Mouse (Mus musculus) midbrain, embryonic 14.5 days (tissue): ENCODE measurements around the gene Spcs2. TPM values are rescaled to one million over a fixed set of nuclear protein-coding genes. Genes with fewer than 3 reads are reported as not detected.

Experiments used
- ATAC-seq: fragments of 200-750 bp; cut with Nextera tagmentation; 2 replicates; pipeline ENCODE4 v1.8.0; 2017; ENCODE audit warnings: moderate number of reproducible peaks, moderate library complexity; ENCODE audit not compliant: low FRiP score, low TSS enrichment
- DNase-seq: peaks from one replicate; pipeline ENCODE4 v3.0.0-alpha.2; 2015
- H3K27ac ChIP-seq: fragments of 300-500 bp; sonication (generic); replicated peaks from 2 replicates; pipeline ENCODE4 v1.5.1; 2014; ENCODE audit warnings: mild to moderate bottlenecking, low read depth, low read length, moderate library complexity
- H3K27me3 ChIP-seq: fragments of 300-500 bp; sonication (generic); 2 replicates; pipeline ENCODE4 v1.6.1; 2014; ENCODE audit warnings: low read length, control low read depth, mixed read lengths; ENCODE audit not compliant: control insufficient read depth, insufficient read depth
- H3K36me3 ChIP-seq: fragments of 300-500 bp; sonication (generic); 2 replicates; pipeline ENCODE4 v1.6.1; 2014; ENCODE audit warnings: low read length, control low read depth; ENCODE audit not compliant: control insufficient read depth, insufficient read depth
- H3K4me1 ChIP-seq: fragments of 300-500 bp; sonication (generic); 2 replicates; pipeline ENCODE4 v1.6.1; 2014; ENCODE audit warnings: mild to moderate bottlenecking, antibody characterized with exemption, low read length, control low read depth; ENCODE audit not compliant: control insufficient read depth, insufficient read depth
- H3K4me2 ChIP-seq: fragments of 300-500 bp; sonication (generic); 2 replicates; pipeline ENCODE4 v1.6.1; 2014; ENCODE audit warnings: mild to moderate bottlenecking, low read length, moderate library complexity
- H3K4me3 ChIP-seq: fragments of 300-500 bp; sonication (generic); replicated peaks from 2 replicates; pipeline ENCODE4 v1.5.1; 2014; ENCODE audit warnings: low read depth, low read length
- H3K9ac ChIP-seq: fragments of 300-500 bp; sonication (generic); replicated peaks from 2 replicates; pipeline ENCODE4 v1.6.1; 2014; ENCODE audit warnings: mild to moderate bottlenecking, low read length, moderate library complexity
- H3K9me3 ChIP-seq: fragments of 300-500 bp; sonication (generic); 2 replicates; pipeline ENCODE4 v1.6.1; 2016; ENCODE audit warnings: low read length, control low read depth, mixed read lengths; ENCODE audit not compliant: control insufficient read depth
- WGBS: fragments of 180-500 bp; shearing (Covaris S2); extraction: QIAGEN DNeasy Blood & Tissue Kit; methylation state at CpG from one replicate; pipeline ENCODE4 v1.1.7; 2014; 5-methylcytosine and 5-hydroxymethylcytosine counted together
- polyA plus RNA-seq: library from polyadenylated mRNA; unstranded; fragments of >200 nt; fragmentation: Nextera tagmentation; extraction: Ambion mirVana; gene quantifications from 2 replicates; pipeline ENCODE4 v1.2.1, GENCODE M21; 2014

The Spcs2 gene
- polyA plus RNA-seq, 1 experiment from 2014 or later, result 286 TPM

- Histone ChIP-seq H3K4me3 (no peak overlapping the region), H3K27ac (no peak overlapping the region), H3K4me2 (no peak overlapping the region), H3K9me3 (no peaks in the 10 kb centered on the region), H3K9ac (no peak overlapping the region), H3K27me3 (no peaks in the 10 kb centered on the region), H3K4me1 (no peaks in the 10 kb centered on the region; the same call in 1 of the 2 replicates), H3K36me3 (no peaks in the 10 kb centered on the region)
- 54% methylated on average over 5 of the region's 5 CpGs for WGBS
- ATAC-seq, result no peak
- no peak for DNase-seq
Observed at GRCm38 (mm10) chr7:99875891-99876290, 12.6 kb upstream of the Spcs2 start.

GRCm38 (mm10) chr7:99873965-99874364, 10.7 kb upstream of the Spcs2 start:
- WGBS, result 69% methylated on average over 6 of the region's 6 CpGs
- H3K27ac ChIP-seq, result no peak overlapping the region
- H3K4me2 ChIP-seq, result no peak overlapping the region
- DNase-seq, result no peak
- ATAC-seq, result no peak
- no peaks in the 10 kb centered on the region for H3K36me3 ChIP-seq
- no peaks in the 10 kb centered on the region for H3K27me3 ChIP-seq
- no peaks in the 10 kb centered on the region for H3K9me3 ChIP-seq
- H3K4me3 ChIP-seq, result no peak overlapping the region
- no peak overlapping the region for H3K9ac ChIP-seq
- no peaks in the 10 kb centered on the region; the same call in 1 of the 2 replicates for H3K4me1 ChIP-seq

- H3K36me3 ChIP-seq, result no peaks in the 10 kb centered on the region
- no peaks in the 10 kb centered on the region for H3K4me1 ChIP-seq
- H3K9ac ChIP-seq, result no peak overlapping the region
- H3K4me2 ChIP-seq, result no peak overlapping the region
- no peaks in the 10 kb centered on the region for H3K9me3 ChIP-seq
- H3K4me3 ChIP-seq, result no peak overlapping the region
- 75% methylated on average over 4 of the region's 4 CpGs for WGBS
- no peak for ATAC-seq
- H3K27ac ChIP-seq, result no peak overlapping the region
- no peak for DNase-seq
- H3K27me3 ChIP-seq, result no peaks in the 10 kb centered on the region
Observed at GRCm38 (mm10) chr7:99869296-99869695, 6.0 kb upstream of the Spcs2 start.

- Histone ChIP-seq H3K27ac (no peak overlapping the region), H3K4me2 (no peak overlapping the region), H3K9ac (no peak overlapping the region), H3K4me3 (no peak overlapping the region), H3K9me3 (no peaks in the 10 kb centered on the region), H3K27me3 (no peaks in the 10 kb centered on the region), H3K4me1 (no peaks in the 10 kb centered on the region), H3K36me3 (no peaks in the 10 kb centered on the region)
- WGBS, result 53% methylated on average over 3 of the region's 3 CpGs
- DNase-seq, result no peak
- ATAC-seq, result no peak
Observed at GRCm38 (mm10) chr7:99865219-99865618, 2.0 kb upstream of the Spcs2 start.

- H3K4me1 ChIP-seq, result no peaks in the 10 kb centered on the region
- H3K27me3 ChIP-seq, result no peaks in the 10 kb centered on the region
- no peak overlapping the region for H3K4me3 ChIP-seq
- no peaks in the 10 kb centered on the region for H3K36me3 ChIP-seq
- WGBS, result 46% methylated on average over 11 of the region's 11 CpGs
- H3K27ac ChIP-seq, result no peak overlapping the region
- H3K9ac ChIP-seq, result no peak overlapping the region
- H3K4me2 ChIP-seq, result no peak overlapping the region
- no peaks in the 10 kb centered on the region for H3K9me3 ChIP-seq
- ATAC-seq (no peak), DNase-seq (peak; percentile 14)
Observed at GRCm38 (mm10) chr7:99864241-99865028, 1.2 kb upstream of the Spcs2 start.

- ATAC-seq (peak; percentile 98), DNase-seq (peak; percentile 99)
- Histone ChIP-seq H3K9ac (peak within 1 kb of the TSS; percentile 79), H3K9me3 (no peaks in the 10 kb centered on the region), H3K27me3 (no peaks in the 10 kb centered on the region), H3K4me1 (peaks cover 11% of the 10 kb centered on the region), H3K4me2 (peak within 1 kb of the TSS; percentile 86), H3K27ac (peak within 1 kb of the TSS; percentile 84), H3K36me3 (peaks cover 9% of the 10 kb centered on the region; the same call in 1 of the 2 replicates), H3K4me3 (peak within 1 kb of the TSS; percentile 70)
- under 1% methylated on average over 42 of the region's 42 CpGs for WGBS
Observed at GRCm38 (mm10) chr7:99858813-99859585, 4.3 kb downstream of the Spcs2 start, which contains the start of gene Xrra1. TSS of gene Xrra1 (plus strand) at chr7:99859116.

GRCm38 (mm10) chr7:99858175-99858812, 5.0 kb downstream of the Spcs2 start:
- WGBS, result 2% methylated on average over 19 of the region's 19 CpGs
- Histone ChIP-seq H3K4me3 (peak overlapping the region; percentile 70), H3K27me3 (no peaks in the 10 kb centered on the region), H3K36me3 (peaks cover 16% of the 10 kb centered on the region; the same call in 1 of the 2 replicates), H3K4me2 (peak overlapping the region; percentile 86), H3K27ac (peak overlapping the region; percentile 84), H3K4me1 (peaks cover 11% of the 10 kb centered on the region), H3K9ac (peak overlapping the region; percentile 79), H3K9me3 (no peaks in the 10 kb centered on the region)
- ATAC-seq (peak; percentile 65), DNase-seq (no peak)

- WGBS, result 93% methylated on average over 14 of the region's 14 CpGs
- Histone ChIP-seq H3K4me3 (no peak overlapping the region), H3K9ac (no peak overlapping the region), H3K4me1 (peaks cover 11% of the 10 kb centered on the region), H3K36me3 (peaks cover 16% of the 10 kb centered on the region; the same call in 1 of the 2 replicates), H3K9me3 (no peaks in the 10 kb centered on the region), H3K4me2 (no peak overlapping the region), H3K27ac (no peak overlapping the region), H3K27me3 (no peaks in the 10 kb centered on the region)
- DNase-seq (no peak), ATAC-seq (no peak)
Observed at GRCm38 (mm10) chr7:99856266-99856861, 6.9 kb downstream of the Spcs2 start.
